Mouse (Mus musculus): ENCODE measurements around the gene Iqck.

GRCm38 (mm10) chr7:118954968-118955367 is 99.4 kb downstream of the Iqck start:
- TF ChIP-seq POLR2A (IDR thresholded peaks at IDR 0.05; ENCODE audit: borderline replicate concordance, insufficient read depth, low read length) (no peak), CTCF (IDR thresholded peaks at IDR 0.05; ENCODE audit: borderline replicate concordance, insufficient read depth, low read depth, low read length) (no peak)

All from cerebellum, adult 2 months (tissue).